Mouse (Mus musculus): Measurements from ENCODE around the gene Arl15.

DNA sequence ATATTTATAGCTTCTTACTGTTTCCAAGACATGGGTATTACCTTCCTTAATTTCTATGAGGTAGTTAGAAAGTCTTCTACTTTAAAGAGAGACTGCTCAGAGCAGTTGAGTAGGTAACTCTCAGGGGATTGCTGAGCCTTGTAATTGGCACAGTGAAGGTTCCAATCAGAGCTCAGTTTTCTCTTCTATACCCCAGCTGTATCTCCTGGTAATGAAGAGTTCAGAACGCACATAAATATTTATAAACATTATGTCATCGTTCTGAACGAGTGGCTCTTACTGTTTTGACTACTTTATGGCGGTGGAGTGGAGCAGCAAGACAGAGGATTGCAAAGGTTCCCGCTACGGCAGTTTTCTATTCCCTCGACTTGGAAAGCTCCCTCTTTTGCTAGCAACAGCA, 311.8 kb downstream of the Arl15 start:
- TF ChIP-seq POLR2A (IDR thresholded peaks at IDR 0.05; ENCODE audit: insufficient read depth, low read depth, low read length) (no peak), CTCF (IDR thresholded peaks at IDR 0.05) (no peak)

All from heart, adult 2 months (tissue).